Mouse (Mus musculus) hindbrain, embryonic 11.5 days (tissue): Measurements from ENCODE around the gene Kcnj8. TPM values are rescaled to one million over a fixed set of nuclear protein-coding genes. Genes with fewer than 3 reads are reported as not detected.

Experiments
- ATAC-seq: fragments of 200-750 bp; cut with Nextera tagmentation; 2 replicates; pipeline ENCODE4 v1.8.0; 2017; ENCODE audit warnings: mild to moderate bottlenecking, moderate TSS enrichment, moderate library complexity; ENCODE audit not compliant: low FRiP score
- DNase-seq: peaks from one replicate; pipeline ENCODE4 v3.0.0-alpha.2; 2015; ENCODE audit warnings: low spot score
- H3K27ac ChIP-seq: fragments of 300-500 bp; sonication (generic); 2 replicates; pipeline ENCODE4 v1.5.1; 2014; ENCODE audit warnings: mild to moderate bottlenecking, low read depth, low read length
- H3K27me3 ChIP-seq: fragments of 300-500 bp; sonication (generic); 2 replicates; pipeline ENCODE4 v1.6.1; 2014; ENCODE audit warnings: mild to moderate bottlenecking, low read length, moderate library complexity, mixed read lengths; ENCODE audit not compliant: control insufficient read depth, insufficient read depth
- H3K36me3 ChIP-seq: fragments of 300-500 bp; sonication (generic); 2 replicates; pipeline ENCODE4 v1.6.1; 2014; ENCODE audit warnings: mild to moderate bottlenecking, low read length, moderate library complexity, mixed read lengths; ENCODE audit not compliant: control insufficient read depth, insufficient read depth
- H3K4me1 ChIP-seq: fragments of 300-500 bp; sonication (generic); replicated peaks from 2 replicates; pipeline ENCODE4 v1.6.1; 2014; ENCODE audit warnings: low read length, mixed read lengths; ENCODE audit not compliant: control insufficient read depth, insufficient read depth
- H3K4me2 ChIP-seq: fragments of 300-500 bp; sonication (generic); replicated peaks from 2 replicates; pipeline ENCODE4 v1.6.1; 2014; ENCODE audit warnings: mild to moderate bottlenecking, low read depth, low read length
- H3K4me3 ChIP-seq: fragments of 300-500 bp; sonication (generic); 2 replicates; pipeline ENCODE4 v1.5.1; 2014; ENCODE audit warnings: low read depth, low read length
- H3K9ac ChIP-seq: fragments of 300-500 bp; sonication (generic); 2 replicates; pipeline ENCODE4 v1.6.1; 2014; ENCODE audit warnings: low read depth, low read length
- H3K9me3 ChIP-seq: fragments of 300-500 bp; sonication (generic); 2 replicates; pipeline ENCODE4 v1.6.1; 2016; ENCODE audit warnings: low read length; ENCODE audit not compliant: control insufficient read depth
- WGBS: fragments of 180-500 bp; shearing (Covaris S2); extraction: QIAGEN DNeasy Blood & Tissue Kit; methylation state at CpG from one replicate; pipeline ENCODE4 v1.1.7; 2014; 5-methylcytosine and 5-hydroxymethylcytosine counted together
- polyA plus RNA-seq: library from polyadenylated mRNA; unstranded; fragments of >200 nt; fragmentation: Nextera tagmentation; extraction: Ambion mirVana; gene quantifications from 2 replicates; pipeline ENCODE4 v1.2.1, GENCODE M21; 2014

The Kcnj8 gene
- 4.1 and 4.8 TPM in 2 replicates for polyA plus RNA-seq

DNA sequence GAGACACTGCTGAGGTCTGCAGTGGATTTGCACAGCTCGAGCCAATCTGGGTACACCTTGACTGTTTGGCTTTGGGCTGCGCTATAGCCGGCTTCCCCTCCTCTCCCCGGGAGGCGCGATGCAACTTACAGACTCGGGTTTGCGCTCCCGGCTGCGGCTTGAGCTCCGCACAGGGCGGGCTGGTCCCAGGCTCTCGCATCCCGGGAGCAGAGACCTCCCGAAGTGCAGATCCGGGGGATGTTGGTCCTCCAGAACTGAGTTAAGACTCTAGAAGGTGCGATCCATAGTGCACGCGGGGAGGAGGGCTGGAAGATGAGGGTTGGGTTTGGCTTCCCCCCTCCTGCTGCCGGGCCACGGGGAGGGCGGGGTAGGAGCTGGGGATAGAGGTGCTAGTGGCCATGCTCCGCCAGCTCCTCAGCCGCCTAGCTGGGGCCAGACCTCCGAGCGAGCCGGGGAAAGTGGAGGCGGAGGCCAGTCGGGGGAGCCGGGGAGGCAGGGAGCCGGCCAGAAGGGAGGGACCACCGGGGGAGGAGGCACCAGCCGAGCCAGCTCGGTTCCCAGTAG lies at the start of gene Kcnj8:
Kcnj8 (minus strand) TSS at position 560 of the 564 bp plus-strand sequence.
- H3K27ac ChIP-seq: no peak within 1 kb of the TSS
- H3K4me1 ChIP-seq: peaks cover 3% of the 10 kb centered on the region; the same call in 1 of the 2 replicates
- peak; percentile 93 for ATAC-seq
- peak within 1 kb of the TSS; percentile 31; the same call in 1 of the 2 replicates for H3K9ac ChIP-seq
- WGBS: 0% methylated on average over 34 of the region's 34 CpGs
- H3K9me3 ChIP-seq: no peaks in the 10 kb centered on the region
- H3K27me3 ChIP-seq: peaks cover 34% of the 10 kb centered on the region
- DNase-seq: peak; percentile 73
- H3K4me3 ChIP-seq: peak within 1 kb of the TSS; percentile 47
- no peaks in the 10 kb centered on the region for H3K36me3 ChIP-seq
- H3K4me2 ChIP-seq: peak within 1 kb of the TSS; percentile 78

DNA sequence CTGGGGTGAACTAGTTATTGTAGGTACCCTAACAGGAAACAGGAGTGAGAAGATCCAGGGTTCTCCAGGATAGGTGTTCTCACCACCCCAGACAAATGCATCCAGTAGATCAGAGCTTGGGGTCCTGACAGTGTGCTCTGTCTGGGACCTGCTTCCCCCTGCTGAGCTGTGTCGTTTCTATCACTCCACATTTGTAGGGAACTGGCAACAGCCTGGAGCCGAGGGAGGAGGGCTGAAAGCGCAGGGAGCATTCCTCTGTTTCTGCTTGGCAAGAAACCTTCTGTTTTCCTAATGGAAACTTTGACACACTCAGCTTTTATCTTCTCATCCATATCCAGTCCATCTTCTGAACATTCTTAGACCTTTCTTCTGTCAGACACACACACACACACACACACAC lies 45.2 kb upstream of the Kcnj8 start:
- no peak for ATAC-seq
- H3K36me3 ChIP-seq: no peaks in the 10 kb centered on the region
- H3K27me3 ChIP-seq: no peaks in the 10 kb centered on the region
- no peak overlapping the region for H3K4me2 ChIP-seq
- 48% methylated on average over 3 of the region's 3 CpGs for WGBS
- no peaks in the 10 kb centered on the region for H3K9me3 ChIP-seq
- DNase-seq: no peak
- H3K9ac ChIP-seq: no peak overlapping the region
- no peaks in the 10 kb centered on the region for H3K4me1 ChIP-seq
- no peak overlapping the region for H3K4me3 ChIP-seq
- H3K27ac ChIP-seq: no peak overlapping the region

DNA sequence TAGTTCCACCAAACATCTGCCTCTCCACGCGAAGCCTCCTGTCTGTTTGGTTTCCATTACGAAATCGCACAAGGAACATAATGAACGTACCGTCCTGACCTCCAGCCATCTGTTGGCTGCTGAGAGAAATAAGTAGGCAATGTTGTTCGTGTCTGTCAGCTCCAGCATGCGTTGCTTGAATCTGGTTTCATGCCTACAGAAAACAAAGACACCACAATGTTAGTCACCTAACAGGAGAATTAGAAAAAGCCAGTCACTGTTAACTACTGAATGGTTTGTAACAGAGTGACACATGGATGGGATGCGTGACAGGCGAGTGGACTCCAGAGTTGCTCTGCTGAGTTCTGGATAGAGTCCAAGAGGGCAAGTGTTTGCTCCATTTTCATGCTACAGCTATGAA lies 42.9 kb upstream of the Kcnj8 start:
- Histone ChIP-seq H3K9ac (no peak overlapping the region), H3K4me1 (no peaks in the 10 kb centered on the region), H3K4me3 (no peak overlapping the region), H3K36me3 (no peaks in the 10 kb centered on the region), H3K27me3 (no peaks in the 10 kb centered on the region), H3K4me2 (no peak overlapping the region), H3K9me3 (no peaks in the 10 kb centered on the region), H3K27ac (no peak overlapping the region)
- WGBS: 83% methylated on average over 10 of the region's 10 CpGs
- no peak for ATAC-seq
- no peak for DNase-seq

DNA sequence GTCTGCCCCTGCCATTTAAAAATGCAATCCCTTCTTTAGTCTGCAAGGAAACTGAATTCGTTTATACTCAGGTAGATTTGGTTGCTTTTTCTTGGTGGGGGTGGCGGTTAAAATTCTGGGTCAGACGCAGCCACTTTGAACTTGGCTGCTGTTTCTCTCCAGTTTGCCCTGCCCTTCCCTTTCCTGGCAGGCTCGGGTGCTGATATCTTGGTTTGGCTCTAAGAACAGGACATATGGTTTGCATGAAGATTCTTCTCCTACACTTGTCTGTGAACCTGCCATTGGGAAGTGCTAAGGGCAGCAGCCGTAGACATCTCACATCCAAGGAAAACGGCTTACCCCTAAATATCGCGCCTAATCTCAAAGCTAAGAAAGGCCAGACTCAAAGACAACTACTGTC lies 41.0 kb upstream of the Kcnj8 start:
- Histone ChIP-seq H3K4me1 (no peaks in the 10 kb centered on the region), H3K36me3 (no peaks in the 10 kb centered on the region), H3K9ac (no peak overlapping the region), H3K27ac (no peak overlapping the region), H3K27me3 (no peaks in the 10 kb centered on the region), H3K4me3 (no peak overlapping the region), H3K9me3 (no peaks in the 10 kb centered on the region), H3K4me2 (no peak overlapping the region)
- WGBS: 90% methylated on average over 8 of the region's 8 CpGs
- ATAC-seq: no peak
- no peak for DNase-seq

DNA sequence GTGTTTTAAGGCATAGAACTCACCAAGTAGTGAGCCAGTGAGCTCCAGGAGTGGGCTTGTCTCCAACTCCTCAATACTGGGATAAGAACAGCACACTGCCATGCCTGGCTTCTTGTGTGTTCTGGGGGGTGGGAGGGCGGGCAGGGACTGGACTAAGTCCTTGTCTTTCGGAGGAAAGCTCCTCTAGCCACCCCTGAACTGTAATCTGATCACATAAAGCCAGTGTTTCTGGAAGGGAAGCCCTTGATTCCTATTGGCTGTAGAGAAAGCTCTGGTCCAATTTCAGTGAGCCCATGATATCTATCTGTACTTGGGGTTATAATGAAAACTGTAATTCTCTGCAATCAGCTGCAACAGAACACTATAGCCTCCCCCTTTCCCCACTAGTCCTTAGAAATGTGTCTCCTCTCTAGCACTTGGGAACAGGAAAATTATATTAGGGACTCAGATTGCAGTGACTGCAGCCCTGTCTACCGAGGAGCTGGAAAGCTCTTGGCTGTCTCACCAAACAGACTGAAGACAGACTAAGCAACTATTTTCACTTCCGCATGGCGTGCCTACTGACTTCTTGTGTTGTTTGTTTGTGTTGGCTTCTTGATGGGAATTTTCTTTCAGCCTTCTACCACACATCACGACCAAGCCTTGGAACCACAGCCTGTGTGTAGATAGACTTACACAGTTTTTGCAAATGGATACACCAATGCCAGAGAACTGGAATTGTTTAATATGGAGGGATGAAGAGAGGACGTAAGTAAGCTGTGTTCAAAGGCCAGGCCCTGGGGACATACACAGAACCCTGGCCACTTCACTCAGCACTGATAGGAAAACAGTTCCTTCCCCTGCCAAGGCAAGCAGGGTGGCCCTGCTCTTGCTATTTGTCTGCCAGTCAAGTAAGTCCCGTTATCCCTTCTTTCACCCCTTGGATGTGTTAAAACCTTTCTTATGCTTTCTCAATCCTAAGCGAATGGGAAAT lies 38.3 kb upstream of the Kcnj8 start:
- DNase-seq: no peak
- Histone ChIP-seq H3K9ac (no peak overlapping the region), H3K4me1 (no peaks in the 10 kb centered on the region), H3K4me2 (no peak overlapping the region), H3K27ac (no peak overlapping the region), H3K27me3 (no peaks in the 10 kb centered on the region), H3K9me3 (no peaks in the 10 kb centered on the region), H3K36me3 (no peaks in the 10 kb centered on the region), H3K4me3 (no peak overlapping the region)
- no peak for ATAC-seq
- WGBS: 74% methylated on average over 9 of the region's 9 CpGs

DNA sequence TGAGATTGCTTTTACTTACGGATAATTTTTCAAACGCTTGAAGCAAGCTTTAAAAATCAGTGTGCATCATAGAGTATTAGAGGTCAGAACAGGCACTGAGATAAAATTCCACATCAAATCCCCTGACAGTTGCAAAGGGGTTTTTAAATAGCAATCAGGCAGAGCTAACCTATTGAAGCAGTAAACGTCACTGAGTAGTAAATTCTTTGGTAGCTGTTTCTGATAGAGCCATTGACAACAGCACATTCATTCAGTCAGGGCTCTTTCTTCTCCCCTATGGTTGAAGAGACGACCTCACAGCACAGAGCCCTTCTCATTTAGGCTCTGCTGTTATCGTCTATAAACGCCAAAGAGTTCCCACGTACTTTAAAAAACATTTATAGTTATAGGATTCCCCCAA lies 35.7 kb upstream of the Kcnj8 start:
- Histone ChIP-seq H3K27ac (no peak overlapping the region), H3K4me1 (no peaks in the 10 kb centered on the region), H3K9me3 (no peaks in the 10 kb centered on the region), H3K9ac (no peak overlapping the region), H3K27me3 (no peaks in the 10 kb centered on the region), H3K4me2 (no peak overlapping the region), H3K4me3 (no peak overlapping the region), H3K36me3 (no peaks in the 10 kb centered on the region)
- 71% methylated on average over 7 of the region's 7 CpGs for WGBS
- ATAC-seq (no peak), DNase-seq (no peak)

DNA sequence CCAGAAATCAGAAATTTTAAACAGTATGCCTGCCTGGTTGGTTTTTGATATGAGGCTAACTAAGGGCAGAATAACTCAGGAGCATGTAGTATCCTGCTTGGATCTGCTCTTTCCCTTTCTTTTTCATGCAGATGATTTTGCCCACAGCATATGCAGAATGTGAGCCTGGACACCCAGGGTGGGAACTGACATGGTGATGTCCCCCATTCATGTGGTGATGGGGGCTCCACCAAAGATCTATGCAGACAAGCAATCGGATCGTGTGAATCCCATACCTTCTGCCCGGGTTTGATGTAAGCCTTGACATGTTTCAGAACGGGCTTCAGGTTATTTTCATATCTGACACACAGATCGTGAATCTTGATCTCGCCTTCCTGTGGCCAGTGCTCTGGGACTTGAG lies 31.4 kb upstream of the Kcnj8 start:
- DNase-seq: no peak
- H3K9me3 ChIP-seq: no peaks in the 10 kb centered on the region
- no peaks in the 10 kb centered on the region for H3K4me1 ChIP-seq
- no peaks in the 10 kb centered on the region for H3K27me3 ChIP-seq
- H3K36me3 ChIP-seq: no peaks in the 10 kb centered on the region
- no peak overlapping the region for H3K4me3 ChIP-seq
- ATAC-seq: no peak
- no peak overlapping the region for H3K27ac ChIP-seq
- 61% methylated on average over 6 of the region's 6 CpGs for WGBS
- no peak overlapping the region for H3K4me2 ChIP-seq
- no peak overlapping the region for H3K9ac ChIP-seq

DNA sequence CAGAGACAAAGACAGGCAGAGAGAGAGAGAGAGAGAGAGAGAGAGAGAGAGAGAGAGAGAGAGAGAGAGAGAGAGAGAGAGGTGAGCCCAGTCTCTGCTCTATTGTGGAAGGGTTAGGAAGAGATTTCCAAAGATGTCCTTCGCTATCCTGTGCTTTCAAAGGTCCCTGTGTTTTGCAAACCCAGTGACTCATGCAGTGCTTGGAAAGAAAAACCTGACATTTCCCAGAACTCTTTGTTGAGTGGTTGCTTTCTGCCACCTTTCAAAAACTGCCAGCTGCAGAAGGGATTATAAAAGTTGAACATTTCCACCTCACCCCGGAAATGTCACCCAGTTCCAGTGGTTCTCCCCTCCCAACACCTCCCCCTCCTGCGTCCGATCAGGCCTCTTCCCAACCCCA lies 7.4 kb upstream of the Kcnj8 start:
- ATAC-seq: no peak
- WGBS: 79% methylated on average over 4 of the region's 4 CpGs
- no peaks in the 10 kb centered on the region for H3K9me3 ChIP-seq
- no peak overlapping the region for H3K4me3 ChIP-seq
- no peak overlapping the region for H3K9ac ChIP-seq
- no peaks in the 10 kb centered on the region for H3K36me3 ChIP-seq
- H3K4me1 ChIP-seq: no peaks in the 10 kb centered on the region
- H3K4me2 ChIP-seq: no peak overlapping the region
- no peaks in the 10 kb centered on the region for H3K27me3 ChIP-seq
- H3K27ac ChIP-seq: no peak overlapping the region
- DNase-seq: no peak

DNA sequence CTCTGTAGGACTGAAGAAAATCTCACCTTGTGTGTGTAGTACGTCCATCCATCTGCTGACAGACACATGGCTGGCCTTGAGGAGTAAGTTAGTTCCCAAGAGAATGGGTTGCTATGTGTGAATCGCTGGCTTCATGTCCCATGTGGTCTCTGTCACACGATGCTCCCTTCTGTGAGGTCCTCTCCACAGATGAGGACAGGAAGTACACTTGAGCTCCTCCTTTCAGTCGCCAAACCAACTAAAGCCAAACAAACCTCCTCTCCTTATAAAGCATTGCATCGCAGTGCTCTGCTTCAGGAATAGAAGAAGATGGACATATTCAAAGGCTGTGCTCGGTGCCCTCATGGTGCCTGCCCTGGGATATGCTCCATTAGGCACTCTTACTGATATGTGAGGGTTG lies 6.4 kb upstream of the Kcnj8 start:
- no peaks in the 10 kb centered on the region for H3K4me1 ChIP-seq
- DNase-seq: no peak

More for the DNA sequence above, 6.4 kb upstream of the Kcnj8 start:
- H3K9me3 ChIP-seq: no peaks in the 10 kb centered on the region
- no peaks in the 10 kb centered on the region for H3K36me3 ChIP-seq
- no peak overlapping the region for H3K27ac ChIP-seq
- no peak overlapping the region for H3K9ac ChIP-seq
- H3K4me3 ChIP-seq: no peak overlapping the region
- H3K27me3 ChIP-seq: no peaks in the 10 kb centered on the region; the same call in 1 of the 2 replicates
- WGBS: 86% methylated on average over 6 of the region's 6 CpGs
- ATAC-seq: no peak
- H3K4me2 ChIP-seq: no peak overlapping the region
